Mouse (Mus musculus): ENCODE measurements around the gene Cadm3.

Gene Cadm3

GRCm38 (mm10) chr1:173367356-173368046, at the start of gene Cadm3:
Gene Cadm3 (minus strand): TSS chr1:173367695.
- DNase-seq = no peak

- no peak for DNase-seq
These were observed 47.1 kb upstream of the Cadm3 start for GRCm38 (mm10) chr1:173414631-173415030.

DNA sequence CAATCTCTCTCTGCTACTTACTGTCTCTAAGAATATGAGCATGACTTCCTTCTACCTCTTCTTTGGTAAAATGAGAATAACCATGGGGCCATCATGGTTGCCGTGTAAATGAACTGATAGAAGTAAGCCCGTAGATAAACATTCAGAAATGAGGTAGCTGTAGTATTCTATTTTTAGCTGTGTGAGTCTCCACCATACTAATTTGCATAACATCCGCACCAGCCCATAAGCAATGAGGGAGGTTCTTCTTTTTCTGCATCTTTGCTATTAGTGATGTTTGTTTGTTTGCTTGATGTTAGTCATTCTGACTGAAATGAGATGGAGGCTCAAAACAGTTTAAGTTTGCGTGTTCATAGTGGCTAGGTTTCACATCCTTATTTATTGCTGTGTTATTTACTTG, 44.4 kb upstream of the Cadm3 start:
- no peak for DNase-seq

GRCm38 (mm10) chr1:173409066-173409465, 41.6 kb upstream of the Cadm3 start:
- no peak for DNase-seq

GRCm38 (mm10) chr1:173404696-173405309, 37.3 kb upstream of the Cadm3 start:
- DNase-seq = no peak

DNA sequence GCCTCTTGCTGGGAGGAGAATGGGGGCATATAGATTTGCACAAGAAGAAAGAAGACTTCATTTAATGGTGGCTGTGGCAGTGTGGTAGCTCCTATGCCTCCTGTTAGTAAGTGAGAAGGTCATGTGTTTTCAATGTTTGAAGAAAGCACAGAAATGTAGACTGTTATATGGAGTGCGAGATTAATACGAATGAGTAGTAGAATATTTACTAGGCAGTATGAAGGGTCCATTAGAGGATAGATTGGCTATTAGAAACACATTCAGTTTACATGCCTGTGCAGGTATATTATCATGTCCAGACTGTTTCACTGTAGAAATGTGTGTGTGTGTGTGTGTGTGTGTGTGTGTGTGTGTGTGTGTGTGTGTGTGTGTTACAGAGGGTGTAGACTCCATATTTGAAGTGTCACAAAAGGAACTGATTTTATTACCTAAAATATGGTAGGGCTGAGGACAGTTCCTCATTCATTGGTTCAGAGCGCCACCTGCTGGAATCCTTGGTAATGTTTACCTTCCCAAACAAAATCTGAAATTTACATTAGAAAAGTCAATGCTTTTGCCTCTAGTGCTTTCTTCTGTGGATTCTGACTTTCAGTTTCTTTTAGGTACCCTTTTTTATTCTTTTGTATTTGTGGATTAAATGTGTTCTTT, 31.0 kb upstream of the Cadm3 start:
- peak; percentile 61 for DNase-seq

- no peak for DNase-seq
These were observed 24.3 kb upstream of the Cadm3 start for GRCm38 (mm10) chr1:173391754-173392153.

GRCm38 (mm10) chr1:173389901-173390401, 22.5 kb upstream of the Cadm3 start:
- no peak for DNase-seq

DNA sequence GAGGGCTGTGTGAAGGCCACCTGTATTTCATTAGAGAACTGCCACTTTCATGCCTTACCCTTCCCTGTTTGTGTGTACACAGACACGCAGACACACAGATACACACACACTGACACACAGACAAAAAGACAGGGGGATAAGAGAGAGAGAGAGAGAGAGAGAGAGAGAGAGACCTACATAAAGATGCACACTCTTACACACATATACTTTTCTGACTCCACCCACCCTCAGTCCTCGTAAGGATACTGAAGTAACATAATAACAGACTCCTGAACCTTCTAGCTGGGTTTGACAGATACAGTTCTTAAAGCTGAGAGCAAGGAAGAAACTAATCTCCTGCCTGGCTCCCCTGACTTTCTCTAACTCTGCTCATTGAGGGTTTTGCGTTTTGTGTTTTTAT, 21.9 kb upstream of the Cadm3 start:
- no peak for DNase-seq

DNA sequence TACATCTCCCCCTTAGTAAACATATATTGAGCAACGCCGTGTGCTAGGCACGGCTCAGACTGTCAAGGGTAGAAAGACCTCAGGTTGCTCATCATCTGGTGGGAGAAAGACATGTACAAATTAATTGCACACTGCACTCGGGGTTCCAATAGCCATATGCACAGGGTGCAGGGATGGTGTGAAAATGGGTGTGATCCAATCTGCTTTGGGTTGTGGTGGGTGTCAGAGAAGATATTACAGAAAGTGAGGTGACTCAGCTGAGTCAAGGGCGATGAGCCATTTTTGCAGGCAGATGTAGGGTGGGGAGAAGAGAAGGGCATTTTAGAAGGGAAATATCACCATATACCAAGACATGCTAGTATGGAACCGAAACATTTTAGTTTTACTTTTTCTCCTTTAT, 13.9 kb upstream of the Cadm3 start:
- DNase-seq = no peak

DNA sequence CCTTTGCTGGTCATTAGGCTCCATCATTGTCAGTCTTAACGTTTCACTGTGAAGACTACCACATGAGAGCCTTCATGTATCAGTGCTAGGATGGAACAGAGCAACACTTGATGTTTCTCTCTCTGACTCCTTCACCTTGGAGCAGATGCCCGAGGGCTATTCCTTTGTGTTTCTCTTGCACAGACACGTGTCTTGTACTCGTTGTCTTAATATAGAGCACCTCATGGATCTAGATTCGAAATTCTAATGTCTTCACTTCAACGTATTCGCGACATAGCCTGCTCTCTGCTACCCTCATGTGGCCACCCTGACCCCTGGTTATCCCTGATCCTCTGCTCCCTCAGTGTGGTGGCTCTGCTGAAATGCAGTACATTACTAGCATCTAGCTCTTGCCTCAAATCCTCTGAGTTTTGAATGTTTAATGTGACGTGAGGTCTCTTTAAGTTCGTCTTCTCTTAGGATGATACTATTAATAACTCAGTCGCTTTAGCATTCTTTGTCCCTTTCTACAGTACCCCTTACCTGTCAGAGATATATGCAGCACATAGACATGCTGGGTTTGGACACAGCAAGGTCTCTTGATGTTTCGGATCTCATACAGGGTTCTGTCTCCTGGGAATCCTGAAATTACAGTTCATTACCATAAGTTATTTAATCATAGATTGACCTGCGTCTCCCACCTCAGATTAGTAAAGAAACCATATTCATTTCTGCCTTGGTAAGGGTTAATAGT, 10.1 kb upstream of the Cadm3 start:
- peak; percentile 22 for DNase-seq

DNA sequence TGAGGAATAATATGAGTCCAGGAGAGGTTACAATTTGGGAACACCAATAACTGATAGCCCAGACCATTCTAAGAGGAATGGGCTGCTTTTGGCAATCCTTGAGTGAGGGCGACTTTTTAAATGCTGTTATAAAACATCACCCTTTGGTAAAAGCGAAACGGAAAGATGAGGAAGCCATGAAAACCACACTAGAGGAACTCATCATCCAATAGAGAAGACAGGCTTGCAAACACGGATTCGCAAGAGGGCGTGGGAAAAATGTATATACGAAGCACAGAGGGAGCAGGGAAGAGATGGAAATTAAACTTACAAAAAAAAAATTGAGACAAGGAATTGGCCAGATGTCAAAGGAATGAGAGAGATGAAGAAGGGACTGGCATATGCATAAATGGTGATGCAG, 6.5 kb upstream of the Cadm3 start:
- no peak for DNase-seq

DNA sequence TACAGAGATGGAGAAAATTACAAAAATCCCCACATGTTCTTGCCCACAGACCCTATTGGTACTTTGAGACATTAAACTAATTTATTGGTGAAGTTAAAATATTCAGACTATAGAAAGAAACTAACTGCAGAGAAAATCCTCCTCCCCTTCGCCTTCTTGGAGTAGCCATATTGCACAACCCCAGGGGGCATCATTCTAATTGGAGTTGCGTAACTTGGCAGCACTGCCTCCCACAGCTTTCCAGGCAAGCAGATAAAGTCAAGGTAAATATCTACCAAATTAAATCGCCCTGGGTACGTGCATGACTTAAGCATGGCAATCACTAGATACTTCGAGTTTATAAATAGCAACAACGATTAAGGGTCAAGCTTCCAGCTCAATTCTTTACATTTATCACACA, 4.1 kb upstream of the Cadm3 start:
- DNase-seq = no peak

GRCm38 (mm10) chr1:173370456-173370855, 3.0 kb upstream of the Cadm3 start:
- DNase-seq = no peak

- no peak for DNase-seq
These were observed 2.1 kb upstream of the Cadm3 start for GRCm38 (mm10) chr1:173369611-173370010.

DNA sequence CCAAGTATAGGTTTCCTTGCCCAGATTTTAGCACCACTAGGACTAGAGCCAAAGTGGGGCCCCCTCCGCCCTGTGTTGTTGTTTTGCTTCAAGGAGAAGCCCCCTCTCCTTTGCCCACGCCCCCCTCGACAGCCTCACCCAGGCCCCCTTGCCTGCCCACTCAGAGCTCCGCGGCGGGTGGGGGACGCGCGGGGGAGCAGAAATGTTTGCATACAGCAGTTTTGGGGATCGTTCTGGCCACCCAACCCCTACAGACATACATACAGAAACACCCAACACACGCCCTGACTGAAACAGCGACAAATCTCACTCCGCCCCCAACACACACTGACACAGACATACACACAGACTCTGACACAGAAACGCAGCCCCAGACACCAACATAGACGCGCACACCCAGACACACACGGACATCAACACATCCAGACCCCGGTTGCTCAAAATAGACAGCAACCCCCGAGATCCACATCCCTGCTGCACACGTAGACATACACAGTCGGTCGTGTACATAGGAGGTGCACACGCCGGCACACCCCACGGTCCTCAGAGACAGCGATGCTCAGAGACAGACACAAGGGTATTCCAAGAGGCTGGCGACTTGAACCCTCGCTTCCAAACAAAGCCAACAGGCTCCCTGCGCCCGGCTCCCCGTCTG, 667 bp downstream of the Cadm3 start:
- no peak for DNase-seq

DNA sequence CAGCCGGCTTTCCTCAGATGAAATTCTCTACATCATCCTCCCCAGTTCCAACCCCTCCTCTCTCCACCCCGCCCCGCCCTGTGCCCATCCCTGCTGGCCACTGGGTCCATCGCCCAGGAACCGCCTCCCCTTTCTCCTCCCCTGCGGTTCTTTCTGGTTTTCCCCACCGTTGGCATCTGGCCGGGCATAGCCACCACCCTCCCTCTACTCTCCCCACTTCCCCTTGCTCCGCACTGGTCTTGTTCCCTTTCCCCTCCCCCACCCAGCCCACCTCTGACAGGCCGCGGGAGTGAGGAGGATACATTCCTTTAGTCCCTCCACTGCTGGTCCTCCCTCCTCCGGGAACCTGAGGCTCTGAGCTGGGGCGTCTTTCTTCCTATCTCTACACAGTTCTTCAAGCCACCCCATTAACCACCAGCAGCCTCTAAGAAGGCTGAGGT, 1.5 kb downstream of the Cadm3 start:
- DNase-seq = no peak

DNA sequence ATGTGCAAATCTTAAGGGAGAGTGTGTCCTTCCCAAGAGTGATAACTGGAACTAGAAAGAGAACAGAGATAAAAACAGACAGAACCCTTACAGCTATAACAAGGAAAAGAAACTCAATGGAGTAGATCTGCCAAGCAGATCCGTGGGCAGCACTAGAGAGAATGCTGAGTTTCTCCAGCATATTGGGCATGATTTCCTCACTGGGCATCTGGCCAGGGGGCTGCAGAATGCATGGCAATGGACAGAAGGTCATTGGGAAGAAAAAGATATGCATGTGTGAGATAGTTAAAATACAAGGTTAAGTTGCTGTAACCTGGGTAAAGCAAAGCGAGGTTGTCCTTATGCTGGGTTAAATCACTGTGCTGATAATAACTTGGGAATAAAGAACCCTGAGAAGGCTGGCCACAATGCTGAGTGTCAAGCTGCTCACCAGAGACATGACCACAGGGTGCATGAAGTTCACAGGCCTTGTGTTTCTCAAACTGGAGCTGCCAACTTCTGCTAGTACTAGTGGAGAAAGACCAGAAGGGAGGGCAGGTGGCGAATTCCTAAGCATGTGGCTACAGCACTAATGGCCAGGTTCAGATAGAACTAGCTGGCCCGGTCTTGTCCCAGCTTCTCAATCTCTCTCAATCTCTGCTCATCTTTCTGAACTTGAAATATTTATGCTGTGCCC, 3.2 kb downstream of the Cadm3 start:
- no peak for DNase-seq

- no peak for DNase-seq
These were observed 4.1 kb downstream of the Cadm3 start for GRCm38 (mm10) chr1:173363436-173363835.

DNA sequence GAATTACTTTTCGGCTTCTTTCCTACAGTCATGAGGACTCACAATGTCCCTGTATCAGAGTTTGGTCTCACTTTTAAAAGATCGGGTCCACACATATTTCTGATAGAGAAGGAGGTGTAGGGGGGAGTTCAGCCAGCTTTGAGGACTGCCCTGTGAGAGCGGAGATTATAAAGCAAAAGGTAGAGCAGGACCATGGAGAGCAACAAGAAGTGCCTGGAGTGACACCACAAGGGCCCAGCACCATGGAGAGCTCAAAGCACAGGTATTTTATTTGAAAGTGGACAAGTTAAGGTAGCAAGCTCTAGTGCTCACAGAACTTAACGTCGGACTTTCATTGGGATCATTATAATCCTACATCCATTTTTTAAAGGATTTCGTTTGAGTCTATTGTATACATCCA, 5.8 kb downstream of the Cadm3 start:
- peak; percentile 66 for DNase-seq

- DNase-seq = no peak
These were observed 7.8 kb downstream of the Cadm3 start for GRCm38 (mm10) chr1:173359590-173360290.

GRCm38 (mm10) chr1:173357799-173358198, 9.7 kb downstream of the Cadm3 start:
- no peak for DNase-seq

All from kidney, adult 9 months (tissue).